Mouse (Mus musculus) liver, embryonic 11.5 days (tissue): ENCODE data around the gene Psenen. TPM values are rescaled to one million over a fixed set of nuclear protein-coding genes. Genes with fewer than 3 reads are reported as not detected.

Experiments
- ATAC-seq: fragments of 200-750 bp; cut with Nextera tagmentation; replicated peaks from 2 replicates; pipeline ENCODE4 v1.8.0; 2017; ENCODE audit warnings: moderate number of reproducible peaks, mild to moderate bottlenecking, moderate TSS enrichment, moderate library complexity; ENCODE audit not compliant: low FRiP score
- DNase-seq: peaks from one replicate; pipeline ENCODE4 v3.0.0-alpha.2; 2017; ENCODE audit warnings: low spot score
- H3K27ac ChIP-seq: fragments of 300-500 bp; sonication (generic); 2 replicates; pipeline ENCODE4 v1.5.1; 2014; ENCODE audit warnings: mild to moderate bottlenecking, low read depth, low read length, control low read depth
- H3K27me3 ChIP-seq: fragments of 300-500 bp; sonication (generic); replicated peaks from 2 replicates; pipeline ENCODE4 v1.6.1; 2014; ENCODE audit warnings: low read length, mixed read lengths; ENCODE audit not compliant: control insufficient read depth, insufficient read depth
- H3K36me3 ChIP-seq: fragments of 300-500 bp; sonication (generic); 2 replicates; pipeline ENCODE4 v1.6.1; 2014; ENCODE audit warnings: mild to moderate bottlenecking, low read length, moderate library complexity, mixed read lengths; ENCODE audit not compliant: control insufficient read depth, insufficient read depth
- H3K4me1 ChIP-seq: fragments of 300-500 bp; sonication (generic); replicated peaks from 2 replicates; pipeline ENCODE4 v1.6.1; 2014; ENCODE audit warnings: low read length, mixed read lengths; ENCODE audit not compliant: control insufficient read depth, insufficient read depth
- H3K4me2 ChIP-seq: fragments of 300-500 bp; sonication (generic); 2 replicates; pipeline ENCODE4 v1.6.1; 2014; ENCODE audit warnings: mild to moderate bottlenecking, control low read depth, moderate library complexity
- H3K4me3 ChIP-seq: fragments of 300-500 bp; sonication (generic); 2 replicates; pipeline ENCODE4 v1.5.1; 2014; ENCODE audit warnings: low read depth, low read length, control low read depth
- H3K9ac ChIP-seq: fragments of 300-500 bp; sonication (generic); 2 replicates; pipeline ENCODE4 v1.6.1; 2014; ENCODE audit warnings: low read depth, low read length, control low read depth
- H3K9me3 ChIP-seq: fragments of 300-500 bp; sonication (generic); 2 replicates; pipeline ENCODE4 v1.6.1; 2016; ENCODE audit warnings: low read length, inconsistent platforms, mixed read lengths; ENCODE audit not compliant: control insufficient read depth
- WGBS: fragments of 180-500 bp; shearing (Covaris S2); extraction: QIAGEN DNeasy Blood & Tissue Kit; methylation state at CpG from one replicate; pipeline ENCODE4 v1.1.7; 2014; 5-methylcytosine and 5-hydroxymethylcytosine counted together
- microRNA-seq: library from miRNA; unstranded; fragments of <30 nt; microRNA quantifications from one replicate; pipeline ENCODE4, GENCODE M21; 2017; ENCODE audit warnings: borderline number of aligned reads
- polyA plus RNA-seq: library from polyadenylated mRNA; unstranded; fragments of >200 nt; fragmentation: Nextera tagmentation; extraction: Ambion mirVana; gene quantifications from 2 replicates; pipeline ENCODE4 v1.2.1, GENCODE M21; 2014

Psenen gene
- polyA plus RNA-seq, 1 experiment from 2014 or later = 102 TPM

- ATAC-seq = no peak
- H3K4me1 ChIP-seq = peaks cover 3% of the 10 kb centered on the region; the same call in 1 of the 2 replicates
- no peak overlapping the region for H3K27ac ChIP-seq
- no peak overlapping the region for H3K9ac ChIP-seq
- no peak overlapping the region for H3K4me2 ChIP-seq
- H3K9me3 ChIP-seq = no peaks in the 10 kb centered on the region
- DNase-seq = no peak
- 83% methylated on average over 10 of the region's 10 CpGs for WGBS
- H3K27me3 ChIP-seq = no peaks in the 10 kb centered on the region
- no peak overlapping the region for H3K4me3 ChIP-seq
- peaks cover 4% of the 10 kb centered on the region for H3K36me3 ChIP-seq
Observed at GRCm38 (mm10) chr7:30522871-30523270, 40.6 kb downstream of the Psenen start.

GRCm38 (mm10) chr7:30520856-30521255, 42.6 kb downstream of the Psenen start:
- no peak overlapping the region for H3K27ac ChIP-seq
- 78% methylated on average over 5 of the region's 5 CpGs for whole genome bisulfite sequencing
- H3K27me3 ChIP-seq = no peaks in the 10 kb centered on the region
- no peak for ATAC-seq
- H3K9ac ChIP-seq = no peak overlapping the region
- no peak for DNase-seq
- no peaks in the 10 kb centered on the region for H3K9me3 ChIP-seq
- H3K4me1 ChIP-seq = no peaks in the 10 kb centered on the region
- no peak overlapping the region for H3K4me3 ChIP-seq
- H3K36me3 ChIP-seq = peaks cover 4% of the 10 kb centered on the region; the same call in 1 of the 2 replicates
- no peak overlapping the region for H3K4me2 ChIP-seq

GRCm38 (mm10) chr7:30520396-30520795, 43.0 kb downstream of the Psenen start:
- no peak overlapping the region for H3K9ac ChIP-seq
- H3K4me2 ChIP-seq = no peak overlapping the region
- 0 out of 2 replicates have a peak, but pooled peaks cover 3% of the 10 kb centered on the region for H3K27me3 ChIP-seq
- ATAC-seq (no peak), DNase-seq (no peak)
- no peaks in the 10 kb centered on the region for H3K9me3 ChIP-seq
- no peak overlapping the region for H3K27ac ChIP-seq
- H3K36me3 ChIP-seq = peaks cover 4% of the 10 kb centered on the region; the same call in 1 of the 2 replicates
- 75% methylated on average over 4 of the region's 4 CpGs for WGBS
- H3K4me1 ChIP-seq = no peaks in the 10 kb centered on the region
- no peak overlapping the region for H3K4me3 ChIP-seq

- no peaks in the 10 kb centered on the region for H3K4me1 ChIP-seq
- H3K4me2 ChIP-seq = no peak overlapping the region
- 37% methylated on average over 8 of the region's 8 CpGs for WGBS
- 0 out of 2 replicates have a peak, but pooled peaks cover 3% of the 10 kb centered on the region for H3K27me3 ChIP-seq
- H3K36me3 ChIP-seq = no peaks in the 10 kb centered on the region
- H3K27ac ChIP-seq = no peak overlapping the region
- no peak overlapping the region for H3K4me3 ChIP-seq
- H3K9ac ChIP-seq = no peak overlapping the region
- H3K9me3 ChIP-seq = no peaks in the 10 kb centered on the region
- ATAC-seq (no peak), DNase-seq (no peak)
Observed at GRCm38 (mm10) chr7:30518325-30518724, 45.1 kb downstream of the Psenen start.

- ATAC-seq = no peak
- Histone ChIP-seq H3K4me1 (no peaks in the 10 kb centered on the region), H3K27ac (no peak overlapping the region), H3K4me2 (peak overlapping the region; percentile 22; the same call in 1 of the 2 replicates), H3K9ac (no peak overlapping the region), H3K9me3 (no peaks in the 10 kb centered on the region), H3K36me3 (no peaks in the 10 kb centered on the region), H3K4me3 (no peak overlapping the region), H3K27me3 (0 out of 2 replicates have a peak, but pooled peaks cover 3% of the 10 kb centered on the region)
- WGBS = 55% methylated on average over 24 of the region's 24 CpGs
- no peak for DNase-seq
Observed at GRCm38 (mm10) chr7:30515003-30515760, 48.2 kb downstream of the Psenen start.

Small RNA genes within 50 kb of the gene (microRNA-seq; reads per million reads assigned to microRNA genes)
- gene Gm38670 = not detected
- gene Mir3569 = not detected

Other genes starting within 250 kb of the Psenen start
- 25.6 and 28.9 TPM in 2 replicates for gene Syne4, start 248.8 kb downstream of the Psenen start, polyA plus RNA-seq
- gene E130208F15Rik, start 241.9 kb downstream of the Psenen start, polyA plus RNA-seq = not detected in 2 replicates
- gene Sdhaf1, start 239.7 kb downstream of the Psenen start, polyA plus RNA-seq = 13.5 and 14.6 TPM in 2 replicates
- gene Lrfn3, start 200.9 kb downstream of the Psenen start, polyA plus RNA-seq = 3.5 TPM in 2 replicates
- 60.6 and 61.9 TPM in 2 replicates for gene Tyrobp, start 149.9 kb downstream of the Psenen start, polyA plus RNA-seq
- 2.2 and 2.9 TPM in 2 replicates for gene Hcst, start 143.8 kb downstream of the Psenen start, polyA plus RNA-seq
- gene Nfkbid, start 141.9 kb downstream of the Psenen start, polyA plus RNA-seq = 1.8 and 3.6 TPM in 2 replicates
- gene Aplp1, start 118.1 kb downstream of the Psenen start, polyA plus RNA-seq = 18.4 and 19.1 TPM in 2 replicates
- gene Kirrel2, start 105.9 kb downstream of the Psenen start, polyA plus RNA-seq = 0.22 and 0.95 TPM in 2 replicates
- gene Nphs1, start 105.3 kb downstream of the Psenen start, polyA plus RNA-seq = 0.26 and 0.27 TPM in 2 replicates
- 19.0 and 19.5 TPM in 2 replicates for gene Prodh2, start 70.0 kb downstream of the Psenen start, polyA plus RNA-seq
- gene Arhgap33, start 28.6 kb downstream of the Psenen start, polyA plus RNA-seq = 7.1 and 7.5 TPM in 2 replicates
- gene Hspb6, start 11.4 kb downstream of the Psenen start, polyA plus RNA-seq = 3.9 and 5.4 TPM in 2 replicates
- gene Proser3, start 11.3 kb downstream of the Psenen start, polyA plus RNA-seq = 10.7 and 13.0 TPM in 2 replicates
- gene Lin37, start 3.8 kb downstream of the Psenen start, polyA plus RNA-seq = 38.7 and 41.0 TPM in 2 replicates
- 71.0 and 73.1 TPM in 2 replicates for gene U2af1l4, start 326 bp downstream of the Psenen start, polyA plus RNA-seq
- 6.8 and 8.0 TPM in 2 replicates for gene Gm49396, start 283 bp downstream of the Psenen start, polyA plus RNA-seq
- gene Igflr1, start 1.8 kb upstream of the Psenen start, polyA plus RNA-seq = 3.1 and 3.7 TPM in 2 replicates
- gene Kmt2b, start 25.1 kb upstream of the Psenen start, polyA plus RNA-seq = 7.4 and 11.4 TPM in 2 replicates
- 0.25 and 0.62 TPM in 2 replicates for gene Zbtb32, start 35.3 kb upstream of the Psenen start, polyA plus RNA-seq
- 0.66 and 1.5 TPM in 2 replicates for gene Upk1a, start 49.2 kb upstream of the Psenen start, polyA plus RNA-seq
- 809 and 909 TPM in 2 replicates for gene Cox6b1, start 62.5 kb upstream of the Psenen start, polyA plus RNA-seq
- 0.16 and 0.17 TPM in 2 replicates for gene Etv2, start 72.2 kb upstream of the Psenen start, polyA plus RNA-seq
- 101 TPM in 2 replicates for gene Rbm42, start 86.7 kb upstream of the Psenen start, polyA plus RNA-seq
- 64.3 and 65.6 TPM in 2 replicates for gene Haus5, start 101.4 kb upstream of the Psenen start, polyA plus RNA-seq
- gene Pmis2, start 108.0 kb upstream of the Psenen start, polyA plus RNA-seq = not detected in 2 replicates
- gene 2200002J24Rik, start 135.3 kb upstream of the Psenen start, polyA plus RNA-seq = 0.53 TPM in 1 of 2 replicates, not detected in the other
- 1.5 and 1.9 TPM in 2 replicates for gene Atp4a, start 148.6 kb upstream of the Psenen start, polyA plus RNA-seq
- gene Tmem147, start 165.9 kb upstream of the Psenen start, polyA plus RNA-seq = 168 and 181 TPM in 2 replicates
- 0.31 and 0.44 TPM in 2 replicates for gene Gapdhs, start 180.1 kb upstream of the Psenen start, polyA plus RNA-seq
- 0.07 and 0.21 TPM in 2 replicates for gene Sbsn, start 187.8 kb upstream of the Psenen start, polyA plus RNA-seq
- gene Dmkn, start 200.1 kb upstream of the Psenen start, polyA plus RNA-seq = not detected in 2 replicates
- not detected in 2 replicates for gene Krtdap, start 224.3 kb upstream of the Psenen start, polyA plus RNA-seq